Mouse (Mus musculus) myocyte (in vitro differentiated cells): ENCODE results near the gene Efcab5. TPM values are rescaled to one million over a fixed set of nuclear protein-coding genes. Genes with fewer than 3 reads are reported as not detected.

Source experiments
- polyA plus RNA-seq: library from polyadenylated mRNA; unstranded; fragments of >200 nt; fragmentation: generic; extraction: Trizol; gene quantifications from one replicate; pipeline ENCODE4 v1.2.1, GENCODE M21; 2012; ENCODE audit warnings: missing spikeins

Gene Efcab5
- polyA plus RNA-seq, 1 experiment: 0.04 TPM

Other genes starting within 250 kb of the Efcab5 start
- gene Slc6a4, start 190.4 kb downstream of the Efcab5 start, polyA plus RNA-seq: not detected
- gene Nsrp1, start 110.5 kb downstream of the Efcab5 start, polyA plus RNA-seq: 2.9 TPM
- gene Ssh2, start 27.3 kb upstream of the Efcab5 start, polyA plus RNA-seq: 4.8 TPM